Mouse (Mus musculus): Measurements from ENCODE around the gene Olfr1489. TPM values are rescaled to one million over a fixed set of nuclear protein-coding genes. Genes with fewer than 3 reads are reported as not detected.
"Not testable (repeated sequence)": the region's sequence is repeated elsewhere in the genome, so short reads cannot be mapped to it uniquely, and the experiment has no call there.

Gene Olfr1489
- total RNA-seq (2021), result not detected in 2 replicates
- long read RNA-seq, result 0 reads

GRCm38 (mm10) chr19:13631321-13631720 lies at the start of gene Olfr1489:
Gene Olfr1489 (plus strand): TSS chr19:13631621.
- no peak for DNase-seq

- DNase-seq, result no peak
Observed at GRCm38 (mm10) chr19:13583211-13583610, 48.2 kb upstream of the Olfr1489 start, which contains the start of gene Olfr1484. Gene Olfr1484 (plus strand): TSS chr19:13583511.

DNA sequence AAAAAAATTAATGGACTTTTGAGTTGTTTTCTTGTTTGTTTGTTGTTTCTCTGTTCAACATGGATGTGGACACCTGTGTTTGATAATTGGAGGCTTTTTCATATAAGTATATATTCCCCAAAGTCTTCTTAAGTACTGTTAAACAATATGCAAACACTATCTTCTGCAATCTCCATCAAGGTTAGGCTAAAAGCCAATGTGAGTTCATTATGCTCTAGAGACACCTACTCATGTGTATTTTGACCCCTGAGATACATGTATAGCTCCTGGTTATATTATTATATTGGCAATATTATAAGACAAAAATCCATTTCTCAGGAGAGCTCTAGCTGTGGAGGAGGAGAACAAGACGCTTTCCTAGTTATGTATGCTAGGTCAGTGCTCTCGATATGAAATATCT lies 14.3 kb upstream of the Olfr1489 start, which contains the start of gene Olfr1487:
Olfr1487 (plus strand) TSS at position 301 of the 400 bp plus-strand sequence.
- DNase-seq, result not testable (repeated sequence)

- no peak for DNase-seq
Observed at GRCm38 (mm10) chr19:13650791-13651190, 19.4 kb downstream of the Olfr1489 start, which contains the start of gene Olfr1490. Gene Olfr1490 (plus strand): TSS chr19:13651091.

Small RNA genes lying within 50 kb of the gene (microRNA-seq; reads per million reads assigned to microRNA genes)
- gene Gm22323, result 0 reads per million in 2 experiments
- 0 reads per million in 2 experiments for gene Gm23931

Other genes with a start within 250 kb of the Olfr1489 start
- not detected in 2 replicates for gene Olfr1469, start 223.8 kb upstream of the Olfr1489 start, total RNA-seq (2021)
- not detected in 2 replicates for gene Olfr1471, start 188.2 kb upstream of the Olfr1489 start, total RNA-seq (2021)
- gene Olfr1472, start 175.5 kb upstream of the Olfr1489 start, total RNA-seq (2021), result not detected in 2 replicates
- not detected in 2 replicates for gene Olfr1474, start 162.1 kb upstream of the Olfr1489 start, total RNA-seq (2021)
- gene Olfr1475, start 151.4 kb upstream of the Olfr1489 start, total RNA-seq (2021), result not detected in 2 replicates
- gene Olfr1477, start 131.1 kb upstream of the Olfr1489 start, total RNA-seq (2021), result not detected in 2 replicates
- not detected in 2 replicates for gene Olfr1480, start 103.7 kb upstream of the Olfr1489 start, total RNA-seq (2021)
- not detected in 2 replicates for gene Olfr1484, start 48.1 kb upstream of the Olfr1489 start, total RNA-seq (2021)
- gene Olfr1487, start 14.2 kb upstream of the Olfr1489 start, total RNA-seq (2021), result not detected in 2 replicates
- gene Olfr1490, start 19.5 kb downstream of the Olfr1489 start, total RNA-seq (2021), result not detected in 2 replicates
- not detected in 2 replicates for gene Olfr1491, start 65.6 kb downstream of the Olfr1489 start, total RNA-seq (2021)
- not detected in 2 replicates for gene Olfr1493-ps1, start 91.7 kb downstream of the Olfr1489 start, total RNA-seq (2021)
- gene Olfr1494, start 108.1 kb downstream of the Olfr1489 start, total RNA-seq (2021), result not detected in 2 replicates
- not detected in 2 replicates for gene Olfr1495, start 133.0 kb downstream of the Olfr1489 start, total RNA-seq (2021)
- not detected in 2 replicates for gene Olfr1496, start 146.3 kb downstream of the Olfr1489 start, total RNA-seq (2021)
- not detected in 2 replicates for gene Olfr1497, start 166.6 kb downstream of the Olfr1489 start, total RNA-seq (2021)
- not detected in 2 replicates for gene Olfr1499, start 187.8 kb downstream of the Olfr1489 start, total RNA-seq (2021)
- not detected in 2 replicates for gene Olfr1500, start 198.9 kb downstream of the Olfr1489 start, total RNA-seq (2021)
- not detected in 2 replicates for gene Olfr1501, start 219.1 kb downstream of the Olfr1489 start, total RNA-seq (2021)
- not detected in 2 replicates for gene Olfr1502, start 230.2 kb downstream of the Olfr1489 start, total RNA-seq (2021)